Mouse (Mus musculus): ENCODE data around the gene 1700042G07Rik.

Gene 1700042G07Rik

GRCm38 (mm10) chr4:116162142-116162541, 11.0 kb upstream of the 1700042G07Rik start:
- DNase-seq (ENCODE audit: low spot score in 2 of 2) = no peak

- DNase-seq (ENCODE audit: low spot score in 2 of 2) = no peak
Observed at GRCm38 (mm10) chr4:116164759-116165554, 8.2 kb upstream of the 1700042G07Rik start.

GRCm38 (mm10) chr4:116165708-116166407, 7.3 kb upstream of the 1700042G07Rik start:
- no peak for DNase-seq (ENCODE audit: low spot score in 2 of 2)

- DNase-seq (ENCODE audit: low spot score in 2 of 2) = no peak
Observed at GRCm38 (mm10) chr4:116167404-116167803, 5.8 kb upstream of the 1700042G07Rik start, which contains the start of gene Tspan1. TSS of gene Tspan1 (minus strand) at chr4:116167601.

- peak; percentile 69 to 72 for DNase-seq (ENCODE audit: low spot score in 2 of 2)
Observed at GRCm38 (mm10) chr4:116168617-116169352, 4.4 kb upstream of the 1700042G07Rik start.

GRCm38 (mm10) chr4:116169353-116169672, 3.9 kb upstream of the 1700042G07Rik start:
- DNase-seq (ENCODE audit: low spot score in 2 of 2) = no peak

- no peak for DNase-seq (ENCODE audit: low spot score in 2 of 2)
Observed at GRCm38 (mm10) chr4:116173752-116174151, 580 bp downstream of the 1700042G07Rik start.

- DNase-seq (ENCODE audit: low spot score in 2 of 2) = no peak
Observed at GRCm38 (mm10) chr4:116174466-116175116, 1.4 kb downstream of the 1700042G07Rik start.

GRCm38 (mm10) chr4:116175136-116175535, 2.0 kb downstream of the 1700042G07Rik start:
- DNase-seq (ENCODE audit: low spot score in 2 of 2) = no peak

GRCm38 (mm10) chr4:116175711-116176542, 2.8 kb downstream of the 1700042G07Rik start:
- DNase-seq (ENCODE audit: low spot score in 2 of 2) = no peak

GRCm38 (mm10) chr4:116176543-116176988, 3.4 kb downstream of the 1700042G07Rik start:
- DNase-seq (ENCODE audit: low spot score in 2 of 2) = peak; percentile 42 to 47

GRCm38 (mm10) chr4:116177140-116177539, 4.0 kb downstream of the 1700042G07Rik start:
- no peak for DNase-seq (ENCODE audit: low spot score in 2 of 2)

GRCm38 (mm10) chr4:116182079-116182478, 8.9 kb downstream of the 1700042G07Rik start:
- DNase-seq (ENCODE audit: low spot score in 2 of 2) = no peak

- no peak for DNase-seq (ENCODE audit: low spot score in 2 of 2)
Observed at GRCm38 (mm10) chr4:116182745-116183144, 9.6 kb downstream of the 1700042G07Rik start.

GRCm38 (mm10) chr4:116185083-116185482, 11.9 kb downstream of the 1700042G07Rik start:
- no peak for DNase-seq (ENCODE audit: low spot score in 2 of 2)

GRCm38 (mm10) chr4:116192286-116192835, 19.2 kb downstream of the 1700042G07Rik start:
- DNase-seq (ENCODE audit: low spot score in 2 of 2) = no peak

- no peak for DNase-seq (ENCODE audit: low spot score in 2 of 2)
Observed at GRCm38 (mm10) chr4:116193583-116194383, 20.6 kb downstream of the 1700042G07Rik start.

- DNase-seq (ENCODE audit: low spot score in 2 of 2) = no peak
Observed at GRCm38 (mm10) chr4:116198422-116198821, 25.2 kb downstream of the 1700042G07Rik start.

- no peak for DNase-seq (ENCODE audit: low spot score in 2 of 2)
Observed at GRCm38 (mm10) chr4:116204422-116204821, 31.2 kb downstream of the 1700042G07Rik start.

GRCm38 (mm10) chr4:116206531-116206930, 33.4 kb downstream of the 1700042G07Rik start:
- DNase-seq (ENCODE audit: low spot score in 2 of 2) = no peak
